Mouse (Mus musculus) kidney, postnatal 36 days (tissue): ENCODE results near the gene Mat1a.
A peak's percentile ranks its signal among the peaks of the same experiment; 100 is the strongest.

ENCODE experiments used
- DNase-seq, 2 experiments: peaks; one replicate each; pipeline ENCODE4 v3.0.0; 2021 to 2022; ENCODE audit warnings: mixed read lengths in 2 of 2

Gene Mat1a

GRCm38 (mm10) chr14:41146035-41146434 is 41.2 kb downstream of the Mat1a start:
- no peak for DNase-seq

GRCm38 (mm10) chr14:41146922-41147321 is 42.1 kb downstream of the Mat1a start:
- DNase-seq, result no peak

- DNase-seq, result no peak
Observed at GRCm38 (mm10) chr14:41147356-41147755, 42.5 kb downstream of the Mat1a start.

- peak; percentile 56 to 62 for DNase-seq
Observed at GRCm38 (mm10) chr14:41151220-41151898, 46.5 kb downstream of the Mat1a start, which contains the start of gene Mbl1. TSS of gene Mbl1 (plus strand) at chr14:41151458.

- DNase-seq, result no peak
Observed at GRCm38 (mm10) chr14:41160076-41160475, 55.2 kb downstream of the Mat1a start.

- peak; percentile 63 to 78 for DNase-seq
Observed at GRCm38 (mm10) chr14:41160743-41161142, 55.9 kb downstream of the Mat1a start.

- DNase-seq, result peak; percentile 48 to 83
Observed at GRCm38 (mm10) chr14:41162663-41163062, 57.8 kb downstream of the Mat1a start.

GRCm38 (mm10) chr14:41167278-41167677 is 62.4 kb downstream of the Mat1a start:
- no peak for DNase-seq

- DNase-seq, result no peak
Observed at GRCm38 (mm10) chr14:41168567-41168966, 63.7 kb downstream of the Mat1a start.

GRCm38 (mm10) chr14:41170514-41170913 is 65.7 kb downstream of the Mat1a start:
- no peak for DNase-seq
